Mouse (Mus musculus): ENCODE measurements at regions not wholly inside any gene's neighbourhood (a gene's known extent, or its start where the extent isn't known, plus 50 kb on each side); places are given as distances from the start of the nearest gene placed in this dataset.

DNA sequence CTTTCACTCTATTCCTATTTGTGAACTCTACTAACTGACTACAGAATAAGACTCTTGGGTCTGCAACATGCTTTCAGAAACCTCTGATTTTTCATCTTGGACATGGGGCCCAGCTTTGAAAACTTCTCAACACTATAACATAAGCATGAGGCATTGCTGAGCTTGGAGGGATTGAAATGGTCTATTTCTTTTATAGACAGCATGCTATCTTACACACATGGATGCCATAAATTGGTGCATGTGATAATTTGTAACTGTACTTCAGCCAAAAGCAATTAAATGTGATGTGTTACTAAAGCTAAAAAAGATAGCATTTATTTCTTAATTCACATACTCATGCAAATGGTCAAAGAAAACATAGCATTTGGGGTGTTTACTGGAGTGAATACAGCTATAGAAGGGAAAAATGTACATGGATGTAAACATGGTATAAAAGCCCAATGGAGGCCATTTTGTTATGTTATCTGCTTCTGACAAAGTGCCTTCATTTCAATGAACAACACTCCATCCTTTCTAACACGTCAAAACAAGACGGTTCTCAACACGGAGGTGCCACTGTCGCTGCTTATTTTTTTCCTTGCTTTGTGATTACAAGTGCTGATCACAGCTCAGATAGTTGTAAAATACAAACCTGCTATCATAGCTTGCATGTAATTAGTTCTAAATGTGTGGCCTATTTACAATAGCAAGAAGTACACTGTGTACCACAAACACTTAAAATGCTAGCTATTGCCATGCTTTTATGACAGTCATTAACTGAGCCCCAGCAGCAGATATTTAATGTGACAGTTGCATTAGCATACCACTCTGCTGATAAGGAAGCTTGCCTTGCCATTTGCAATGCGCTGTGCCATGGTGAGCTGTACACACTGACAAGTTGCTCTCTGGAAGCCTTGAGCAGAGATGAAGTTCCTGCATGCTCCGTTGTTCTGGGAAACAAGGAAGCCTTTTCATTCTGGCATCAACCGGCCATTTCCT is 267.9 kb upstream of the Veph1 start:
- ATAC-seq (replicated peaks; ENCODE audit: extremely low read depth, insufficient read depth, low FRiP score) = no peak
- Histone ChIP-seq H3K9me3 (replicated peaks; ENCODE audit: control insufficient read depth, low read length) (peaks cover 3% of the 10 kb centered on the region; the same call in 1 of the 2 replicates), H3K4me1 (ENCODE audit: control insufficient read depth, insufficient read depth, low read length) (peaks cover 8% of the 10 kb centered on the region), H3K4me2 (ENCODE audit: low read depth, low read length) (no peak overlapping the region), H3K36me3 (ENCODE audit: control insufficient read depth, insufficient read depth) (no peaks in the 10 kb centered on the region), H3K9ac (ENCODE audit: low read length) (no peak overlapping the region), H3K4me3 (ENCODE audit: low read length) (no peak overlapping the region), H3K27ac (ENCODE audit: low read length) (no peak overlapping the region), H3K27me3 (ENCODE audit: control insufficient read depth, insufficient read depth, low read length) (no peaks in the 10 kb centered on the region)
- WGBS = 58% methylated on average over 7 of the region's 7 CpGs

DNA sequence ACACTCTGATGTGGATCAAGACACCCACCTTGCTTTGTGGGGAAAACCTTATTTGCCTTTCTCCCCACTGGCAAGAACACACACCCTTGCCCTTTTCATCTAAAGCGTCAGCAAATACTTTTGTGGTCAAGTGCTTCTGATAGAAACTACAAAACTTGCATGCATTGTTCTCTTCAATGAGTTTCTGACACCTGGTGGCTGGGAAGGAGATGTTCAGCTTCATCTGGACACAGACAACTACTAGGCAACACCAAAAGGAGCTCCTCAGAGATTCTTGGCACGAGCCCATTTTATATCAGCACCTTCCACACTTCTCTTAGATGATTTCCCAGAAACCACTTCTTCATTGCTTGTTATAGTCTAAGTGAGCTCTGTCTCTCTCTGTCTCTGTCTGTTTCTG is 266.7 kb upstream of the Veph1 start:
- Histone ChIP-seq H3K27me3 (ENCODE audit: control insufficient read depth, insufficient read depth, low read length) (no peaks in the 10 kb centered on the region), H3K4me2 (ENCODE audit: low read depth, low read length) (no peak overlapping the region), H3K9me3 (replicated peaks; ENCODE audit: control insufficient read depth, low read length) (peaks cover 4% of the 10 kb centered on the region; the same call in 1 of the 2 replicates), H3K4me3 (ENCODE audit: low read length) (no peak overlapping the region), H3K4me1 (ENCODE audit: control insufficient read depth, insufficient read depth, low read length) (peaks cover 8% of the 10 kb centered on the region), H3K9ac (ENCODE audit: low read length) (no peak overlapping the region), H3K36me3 (ENCODE audit: control insufficient read depth, insufficient read depth) (no peaks in the 10 kb centered on the region), H3K27ac (ENCODE audit: low read length) (no peak overlapping the region)
- 45% methylated on average over 2 of the region's 2 CpGs for WGBS
- ATAC-seq (replicated peaks; ENCODE audit: extremely low read depth, insufficient read depth, low FRiP score) = no peak

DNA sequence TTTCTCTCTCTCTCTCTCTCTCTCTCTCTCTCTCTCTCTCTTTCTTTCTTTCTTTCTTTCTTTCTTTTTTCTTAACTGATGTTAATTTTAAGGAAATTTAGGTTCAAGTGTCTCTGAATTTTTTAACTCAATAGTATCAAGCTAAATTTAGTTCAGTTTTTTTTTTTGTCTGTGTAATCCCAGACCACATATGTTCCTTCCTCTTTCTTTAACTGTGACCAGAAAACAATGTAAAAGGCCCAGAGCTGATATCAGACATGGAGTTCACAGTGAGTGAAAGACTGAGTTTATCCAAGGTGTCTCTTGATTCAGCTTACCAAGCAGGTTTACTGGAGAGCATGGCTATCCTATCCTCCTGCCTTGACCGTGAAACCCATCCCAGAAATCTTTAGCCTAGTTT is 258.9 kb upstream of the Veph1 start:
- 82% methylated on average over 1 of the region's 1 CpGs for WGBS
- Histone ChIP-seq H3K4me3 (ENCODE audit: low read length) (no peak overlapping the region), H3K27me3 (ENCODE audit: control insufficient read depth, insufficient read depth, low read length) (no peaks in the 10 kb centered on the region), H3K27ac (ENCODE audit: low read length) (no peak overlapping the region), H3K9ac (ENCODE audit: low read length) (no peak overlapping the region), H3K4me2 (ENCODE audit: low read depth, low read length) (no peak overlapping the region), H3K4me1 (ENCODE audit: control insufficient read depth, insufficient read depth, low read length) (no peaks in the 10 kb centered on the region), H3K9me3 (replicated peaks; ENCODE audit: control insufficient read depth, low read length) (peaks cover 4% of the 10 kb centered on the region; the same call in 1 of the 2 replicates), H3K36me3 (ENCODE audit: control insufficient read depth, insufficient read depth) (no peaks in the 10 kb centered on the region)
- no peak for ATAC-seq (replicated peaks; ENCODE audit: extremely low read depth, insufficient read depth, low FRiP score)

GRCm38 (mm10) chr3:66550920-66551319 is 254.3 kb upstream of the Veph1 start:
- Histone ChIP-seq H3K4me1 (ENCODE audit: control insufficient read depth, insufficient read depth, low read length) (no peaks in the 10 kb centered on the region), H3K9ac (ENCODE audit: low read length) (no peak overlapping the region), H3K27ac (ENCODE audit: low read length) (no peak overlapping the region), H3K9me3 (replicated peaks; ENCODE audit: control insufficient read depth, low read length) (no peaks in the 10 kb centered on the region), H3K4me3 (ENCODE audit: low read length) (no peak overlapping the region), H3K36me3 (ENCODE audit: control insufficient read depth, insufficient read depth) (no peaks in the 10 kb centered on the region), H3K27me3 (ENCODE audit: control insufficient read depth, insufficient read depth, low read length) (no peaks in the 10 kb centered on the region), H3K4me2 (ENCODE audit: low read depth, low read length) (no peak overlapping the region)
- ATAC-seq (replicated peaks; ENCODE audit: extremely low read depth, insufficient read depth, low FRiP score) = no peak

DNA sequence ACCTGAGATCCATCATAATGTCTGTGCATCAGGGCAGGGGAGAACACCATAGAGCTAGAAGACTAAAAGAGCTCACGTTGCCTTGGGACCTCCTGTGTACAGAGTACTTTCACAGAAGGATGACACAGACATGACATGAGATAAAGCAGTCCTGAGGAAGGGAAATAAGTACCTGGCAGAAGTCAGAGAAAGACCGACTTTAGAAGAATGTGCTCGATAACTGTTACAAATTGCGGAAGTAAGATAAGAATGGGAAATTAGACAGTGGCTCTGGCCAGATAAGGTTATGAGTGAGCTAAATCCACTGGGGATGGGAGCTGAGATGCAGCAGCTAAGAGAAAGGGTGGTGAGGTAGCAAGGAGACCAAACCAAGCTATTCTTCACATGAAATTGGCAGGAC is 249.9 kb upstream of the Veph1 start:
- Histone ChIP-seq H3K27me3 (ENCODE audit: control insufficient read depth, insufficient read depth, low read length) (no peaks in the 10 kb centered on the region), H3K4me3 (ENCODE audit: low read length) (no peak overlapping the region), H3K4me2 (ENCODE audit: low read depth, low read length) (no peak overlapping the region), H3K4me1 (ENCODE audit: control insufficient read depth, insufficient read depth, low read length) (no peaks in the 10 kb centered on the region), H3K9ac (ENCODE audit: low read length) (no peak overlapping the region), H3K36me3 (ENCODE audit: control insufficient read depth, insufficient read depth) (no peaks in the 10 kb centered on the region), H3K27ac (ENCODE audit: low read length) (no peak overlapping the region), H3K9me3 (replicated peaks; ENCODE audit: control insufficient read depth, low read length) (peaks cover 5% of the 10 kb centered on the region; the same call in 1 of the 2 replicates)
- 45% methylated on average over 4 of the region's 4 CpGs for WGBS
- no peak for ATAC-seq (replicated peaks; ENCODE audit: extremely low read depth, insufficient read depth, low FRiP score)

DNA sequence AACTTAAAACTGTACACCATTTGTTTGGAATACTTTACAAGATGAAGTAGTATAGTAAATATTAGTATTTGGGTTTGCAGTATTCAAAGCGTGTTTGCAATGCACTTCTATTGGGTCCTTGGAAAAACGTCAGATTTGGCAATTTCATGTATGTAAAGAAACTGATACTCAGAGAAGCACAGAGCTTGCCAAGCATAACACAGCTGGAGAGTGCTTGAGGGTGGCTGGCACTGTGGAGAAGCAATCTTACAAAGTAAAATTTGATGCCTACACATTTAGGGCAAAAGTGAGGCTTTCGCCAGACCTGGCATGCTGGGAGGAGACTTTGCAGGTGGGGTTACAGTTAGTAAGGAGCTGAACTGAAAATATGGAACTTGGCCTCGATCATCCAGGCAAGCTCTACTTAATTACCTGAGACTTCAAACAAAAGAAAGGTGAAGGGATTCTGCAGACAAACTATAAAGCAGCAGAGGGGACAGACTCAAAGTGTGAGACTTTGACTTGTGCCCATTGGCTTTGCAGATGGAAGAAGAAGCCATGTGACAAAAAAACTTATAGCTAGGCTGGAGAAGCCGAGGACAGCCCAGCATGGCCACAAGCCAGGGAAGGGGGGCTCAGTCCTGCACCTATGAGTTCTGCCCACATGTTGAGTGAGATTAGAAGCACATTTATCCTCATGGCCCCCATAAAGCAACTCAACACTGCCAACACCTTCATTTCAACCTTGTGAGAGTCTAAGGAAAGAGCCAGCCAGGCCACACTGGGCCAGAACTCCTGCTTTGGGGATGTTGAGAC is 247.7 kb upstream of the Veph1 start:
- no peak overlapping the region for H3K4me2 ChIP-seq (ENCODE audit: low read depth, low read length)
- H3K4me3 ChIP-seq (ENCODE audit: low read length) = no peak overlapping the region
- H3K9me3 ChIP-seq (replicated peaks; ENCODE audit: control insufficient read depth, low read length) = peaks cover 5% of the 10 kb centered on the region; the same call in 1 of the 2 replicates
- no peaks in the 10 kb centered on the region for H3K4me1 ChIP-seq (ENCODE audit: control insufficient read depth, insufficient read depth, low read length)
- ATAC-seq (replicated peaks; ENCODE audit: extremely low read depth, insufficient read depth, low FRiP score) = no peak
- no peaks in the 10 kb centered on the region for H3K27me3 ChIP-seq (ENCODE audit: control insufficient read depth, insufficient read depth, low read length)
- no peaks in the 10 kb centered on the region for H3K36me3 ChIP-seq (ENCODE audit: control insufficient read depth, insufficient read depth)
- 63% methylated on average over 5 of the region's 5 CpGs for WGBS
- H3K27ac ChIP-seq (ENCODE audit: low read length) = no peak overlapping the region
- H3K9ac ChIP-seq (ENCODE audit: low read length) = no peak overlapping the region

DNA sequence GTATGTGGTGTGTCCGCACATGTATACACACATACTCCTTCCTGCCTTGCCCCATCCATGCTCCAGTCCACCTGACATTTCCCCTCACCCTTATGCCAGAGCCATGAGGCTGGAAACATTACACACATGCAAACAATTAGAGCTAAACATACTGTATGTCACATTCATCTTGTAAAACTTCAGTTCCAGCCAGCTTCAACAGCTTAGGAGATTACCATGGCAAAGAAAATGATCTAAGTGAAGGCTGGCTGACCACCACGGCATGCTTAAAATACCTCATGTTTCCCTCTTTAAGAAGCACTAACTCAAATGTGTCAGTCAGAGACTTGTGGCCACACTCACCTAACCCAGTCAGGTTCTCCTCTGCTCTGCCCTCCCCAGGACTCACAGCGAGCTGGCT is 246.2 kb upstream of the Veph1 start:
- Histone ChIP-seq H3K27ac (ENCODE audit: low read length) (no peak overlapping the region), H3K9ac (ENCODE audit: low read length) (no peak overlapping the region), H3K9me3 (replicated peaks; ENCODE audit: control insufficient read depth, low read length) (peaks cover 5% of the 10 kb centered on the region; the same call in 1 of the 2 replicates), H3K27me3 (ENCODE audit: control insufficient read depth, insufficient read depth, low read length) (no peaks in the 10 kb centered on the region), H3K4me3 (ENCODE audit: low read length) (no peak overlapping the region), H3K36me3 (ENCODE audit: control insufficient read depth, insufficient read depth) (no peaks in the 10 kb centered on the region), H3K4me2 (ENCODE audit: low read depth, low read length) (no peak overlapping the region), H3K4me1 (ENCODE audit: control insufficient read depth, insufficient read depth, low read length) (no peaks in the 10 kb centered on the region)
- 61% methylated on average over 3 of the region's 3 CpGs for WGBS
- no peak for ATAC-seq (replicated peaks; ENCODE audit: extremely low read depth, insufficient read depth, low FRiP score)

GRCm38 (mm10) chr3:66537913-66538312 is 241.3 kb upstream of the Veph1 start:
- no peak for ATAC-seq (replicated peaks; ENCODE audit: extremely low read depth, insufficient read depth, low FRiP score)
- no peaks in the 10 kb centered on the region for H3K36me3 ChIP-seq (ENCODE audit: control insufficient read depth, insufficient read depth)
- H3K9me3 ChIP-seq (replicated peaks; ENCODE audit: control insufficient read depth, low read length) = peaks cover 8% of the 10 kb centered on the region
- H3K27me3 ChIP-seq (ENCODE audit: control insufficient read depth, insufficient read depth, low read length) = no peaks in the 10 kb centered on the region
- H3K27ac ChIP-seq (ENCODE audit: low read length) = no peak overlapping the region
- H3K9ac ChIP-seq (ENCODE audit: low read length) = no peak overlapping the region
- no peak overlapping the region for H3K4me3 ChIP-seq (ENCODE audit: low read length)
- WGBS = 82% methylated on average over 7 of the region's 7 CpGs
- no peak overlapping the region for H3K4me2 ChIP-seq (ENCODE audit: low read depth, low read length)
- H3K4me1 ChIP-seq (ENCODE audit: control insufficient read depth, insufficient read depth, low read length) = no peaks in the 10 kb centered on the region

All from heart, embryonic 16.5 days (tissue).